Mouse (Mus musculus): Measurements from ENCODE around the gene Rps10. TPM values are rescaled to one million over a fixed set of nuclear protein-coding genes. Genes with fewer than 3 reads are reported as not detected.
"Not testable (repeated sequence)": the region's sequence is repeated elsewhere in the genome, so short reads cannot be mapped to it uniquely, and the experiment has no call there.

Rps10 gene
- polyA plus RNA-seq, 1 experiment from 2014 or later, result 455 TPM

- 8% methylated on average over 12 of the region's 12 CpGs for WGBS
- peak overlapping the region; percentile 37 for H3K4me2 ChIP-seq
- H3K4me1 ChIP-seq (replicated peaks), result peaks cover 13% of the 10 kb centered on the region
- H3K36me3 ChIP-seq, result no peaks in the 10 kb centered on the region
- no peak overlapping the region for H3K4me3 ChIP-seq
- ATAC-seq (ENCODE audit: low FRiP score, low read depth), result peak; percentile 80
- no peak overlapping the region for H3K9ac ChIP-seq
- H3K27me3 ChIP-seq, result no peaks in the 10 kb centered on the region
- peak overlapping the region; percentile 82 for H3K27ac ChIP-seq (replicated peaks)
- H3K9me3 ChIP-seq, result no peaks in the 10 kb centered on the region
These were observed 6.1 kb upstream of the Rps10 start for GRCm38 (mm10) chr17:27642491-27643062.

GRCm38 (mm10) chr17:27639851-27640250 is 3.4 kb upstream of the Rps10 start:
- H3K27ac ChIP-seq (replicated peaks); H3K27me3 ChIP-seq; H3K9me3 ChIP-seq; H3K36me3 ChIP-seq; H3K4me3 ChIP-seq; ATAC-seq (ENCODE audit: low FRiP score, low read depth); H3K4me2 ChIP-seq; H3K9ac ChIP-seq: not testable (repeated sequence)
- 92% methylated on average over 6 of the region's 6 CpGs for WGBS
- H3K4me1 ChIP-seq (replicated peaks), result peaks cover 27% of the 10 kb centered on the region

- H3K27me3 ChIP-seq, result no peaks in the 10 kb centered on the region
- peaks cover 34% of the 10 kb centered on the region for H3K4me1 ChIP-seq (replicated peaks)
- 80% methylated on average over 20 of the region's 20 CpGs for WGBS
- no peak overlapping the region for H3K4me2 ChIP-seq
- no peak overlapping the region for H3K4me3 ChIP-seq
- no peaks in the 10 kb centered on the region for H3K9me3 ChIP-seq
- no peaks in the 10 kb centered on the region for H3K36me3 ChIP-seq
- no peak overlapping the region for H3K27ac ChIP-seq (replicated peaks)
- ATAC-seq (ENCODE audit: low FRiP score, low read depth), result no peak
- no peak overlapping the region for H3K9ac ChIP-seq
These were observed 2.5 kb upstream of the Rps10 start for GRCm38 (mm10) chr17:27638921-27639332.

- H3K4me1 ChIP-seq (replicated peaks), result peaks cover 36% of the 10 kb centered on the region
- H3K9ac ChIP-seq, result no peak overlapping the region
- H3K4me3 ChIP-seq, result no peak overlapping the region
- H3K27ac ChIP-seq (replicated peaks), result 0 out of 2 replicates have a peak overlapping the region, but pooled peaks have one; percentile 11
- H3K4me2 ChIP-seq, result no peak overlapping the region
- H3K9me3 ChIP-seq, result no peaks in the 10 kb centered on the region
- WGBS, result 62% methylated on average over 9 of the region's 9 CpGs
- H3K27me3 ChIP-seq, result no peaks in the 10 kb centered on the region
- ATAC-seq (ENCODE audit: low FRiP score, low read depth), result no peak
- peaks cover 4% of the 10 kb centered on the region for H3K36me3 ChIP-seq
These were observed 864 bp upstream of the Rps10 start for GRCm38 (mm10) chr17:27637333-27637732.

- WGBS, result 47% methylated on average over 9 of the region's 9 CpGs
- H3K4me1 ChIP-seq (replicated peaks), result peaks cover 35% of the 10 kb centered on the region
These were observed 930 bp downstream of the Rps10 start for GRCm38 (mm10) chr17:27635575-27635903.

GRCm38 (mm10) chr17:27634871-27635574 is 1.4 kb downstream of the Rps10 start, which contains the start of gene RPS10-NUDT3:
RPS10-NUDT3 (minus strand) TSS chr17:27635222.
- peaks cover 35% of the 10 kb centered on the region for H3K4me1 ChIP-seq (replicated peaks)
- under 1% methylated on average over 69 of the region's 72 CpGs for WGBS
- H3K36me3 ChIP-seq, result peaks cover 25% of the 10 kb centered on the region
- peak within 1 kb of the TSS; percentile 90 for H3K27ac ChIP-seq (replicated peaks)
- ATAC-seq (ENCODE audit: low FRiP score, low read depth), result peak; percentile 97
- peak within 1 kb of the TSS; percentile 76 for H3K4me3 ChIP-seq
- H3K4me2 ChIP-seq, result peak within 1 kb of the TSS; percentile 94
- H3K9ac ChIP-seq, result peak within 1 kb of the TSS; percentile 76
- H3K9me3 ChIP-seq, result no peaks in the 10 kb centered on the region
- no peaks in the 10 kb centered on the region for H3K27me3 ChIP-seq

More at GRCm38 (mm10) chr17:27635575-27635903, 930 bp downstream of the Rps10 start:
- Histone ChIP-seq H3K4me2 (peak overlapping the region; percentile 94), H3K4me3 (peak overlapping the region; percentile 76), H3K27ac (replicated peaks) (peak overlapping the region; percentile 90), H3K36me3 (peaks cover 21% of the 10 kb centered on the region), H3K9ac (peak overlapping the region; percentile 52)
- not testable (repeated sequence) for H3K9me3 ChIP-seq; ATAC-seq (ENCODE audit: low FRiP score, low read depth); H3K27me3 ChIP-seq

- 63% methylated on average over 2 of the region's 2 CpGs for WGBS
- no peak for ATAC-seq (ENCODE audit: low FRiP score, low read depth)
- Histone ChIP-seq H3K9ac (no peak overlapping the region), H3K9me3 (no peaks in the 10 kb centered on the region), H3K27me3 (no peaks in the 10 kb centered on the region), H3K4me2 (no peak overlapping the region), H3K36me3 (peaks cover 30% of the 10 kb centered on the region), H3K4me1 (replicated peaks) (peaks cover 19% of the 10 kb centered on the region), H3K27ac (replicated peaks) (no peak overlapping the region), H3K4me3 (no peak overlapping the region)
These were observed 7.0 kb downstream of the Rps10 start for GRCm38 (mm10) chr17:27629249-27630020.

- H3K4me1 ChIP-seq (replicated peaks), result peaks cover 15% of the 10 kb centered on the region
- ATAC-seq (ENCODE audit: low FRiP score, low read depth), result no peak
- no peak overlapping the region for H3K27ac ChIP-seq (replicated peaks)
- no peak overlapping the region for H3K9ac ChIP-seq
- H3K4me2 ChIP-seq, result no peak overlapping the region
- no peak overlapping the region for H3K4me3 ChIP-seq
- WGBS, result 92% methylated on average over 8 of the region's 8 CpGs
- peaks cover 30% of the 10 kb centered on the region for H3K36me3 ChIP-seq
- H3K9me3 ChIP-seq, result no peaks in the 10 kb centered on the region
- no peaks in the 10 kb centered on the region for H3K27me3 ChIP-seq
These were observed 8.1 kb downstream of the Rps10 start for GRCm38 (mm10) chr17:27628376-27628775.

- Histone ChIP-seq H3K9me3 (no peaks in the 10 kb centered on the region), H3K4me1 (replicated peaks) (peaks cover 7% of the 10 kb centered on the region), H3K9ac (no peak overlapping the region), H3K27ac (replicated peaks) (no peak overlapping the region), H3K4me3 (no peak overlapping the region), H3K36me3 (peaks cover 27% of the 10 kb centered on the region), H3K4me2 (no peak overlapping the region), H3K27me3 (no peaks in the 10 kb centered on the region)
- WGBS, result 39% methylated on average over 5 of the region's 5 CpGs
- ATAC-seq (ENCODE audit: low FRiP score, low read depth), result no peak
These were observed 9.0 kb downstream of the Rps10 start for GRCm38 (mm10) chr17:27627451-27627850.

- WGBS, result 17% methylated on average over 5 of the region's 5 CpGs
- H3K9ac ChIP-seq, result no peak overlapping the region
- peak overlapping the region; percentile 74 for H3K27ac ChIP-seq (replicated peaks)
These were observed 9.8 kb downstream of the Rps10 start for GRCm38 (mm10) chr17:27626681-27627080.

GRCm38 (mm10) chr17:27625455-27626251 is 10.8 kb downstream of the Rps10 start:
- H3K27ac ChIP-seq (replicated peaks), result 0 out of 2 replicates have a peak overlapping the region, but pooled peaks have one; percentile 20
- ATAC-seq (ENCODE audit: low FRiP score, low read depth), result no peak
- H3K9me3 ChIP-seq, result no peaks in the 10 kb centered on the region
- H3K9ac ChIP-seq, result 0 out of 2 replicates have a peak overlapping the region, but pooled peaks have one; percentile 7
- no peaks in the 10 kb centered on the region for H3K27me3 ChIP-seq
- peaks cover 16% of the 10 kb centered on the region for H3K4me1 ChIP-seq (replicated peaks)
- H3K4me3 ChIP-seq, result no peak overlapping the region
- H3K4me2 ChIP-seq, result no peak overlapping the region
- peaks cover 9% of the 10 kb centered on the region for H3K36me3 ChIP-seq
- WGBS, result 48% methylated on average over 7 of the region's 7 CpGs

More at GRCm38 (mm10) chr17:27626681-27627080, 9.8 kb downstream of the Rps10 start:
- Histone ChIP-seq H3K27me3 (no peaks in the 10 kb centered on the region), H3K4me1 (replicated peaks) (peaks cover 7% of the 10 kb centered on the region), H3K4me3 (no peak overlapping the region), H3K4me2 (no peak overlapping the region), H3K9me3 (no peaks in the 10 kb centered on the region), H3K36me3 (peaks cover 19% of the 10 kb centered on the region)
- peak; percentile 40; the same call in 1 of the 2 replicates for ATAC-seq (ENCODE audit: low FRiP score, low read depth)

All from hindbrain, embryonic 15.5 days (tissue).